Mouse (Mus musculus) kidney, postnatal 14 days (tissue): Measurements from ENCODE around the gene Grrp1.
A peak's percentile ranks its signal among the peaks of the same experiment; 100 is the strongest.

Experiments used
- DNase-seq: peaks from one replicate; pipeline ENCODE4 v3.0.0; 2022; ENCODE audit warnings: mixed read lengths

Grrp1 gene

DNA sequence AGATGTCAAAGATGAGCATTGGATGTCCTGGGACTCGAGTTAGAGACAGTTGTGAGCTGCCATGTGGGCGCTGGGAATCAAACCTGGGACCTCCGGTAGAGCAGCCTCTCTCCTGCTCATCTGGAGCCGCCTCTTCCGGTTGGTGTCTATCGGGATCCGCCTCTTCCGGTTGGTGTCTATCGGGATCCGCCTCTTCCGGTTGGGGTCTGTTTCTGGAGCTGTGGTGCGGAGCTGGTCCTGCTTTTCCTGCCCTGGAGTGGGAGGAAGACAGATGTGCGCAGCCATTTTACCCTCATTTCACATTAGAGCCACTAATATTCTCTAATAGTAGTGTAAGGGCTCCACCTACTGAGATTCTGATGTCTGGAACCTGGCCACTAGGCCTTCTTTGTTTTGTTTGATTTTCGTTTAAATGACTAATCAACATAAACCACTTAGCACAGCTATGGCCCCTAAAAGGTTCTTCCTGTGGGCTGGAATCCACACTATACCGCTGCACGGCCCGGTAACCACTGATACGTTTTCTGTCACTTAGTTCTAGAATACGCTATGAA, 14.3 kb upstream of the Grrp1 start:
- no peak for DNase-seq

DNA sequence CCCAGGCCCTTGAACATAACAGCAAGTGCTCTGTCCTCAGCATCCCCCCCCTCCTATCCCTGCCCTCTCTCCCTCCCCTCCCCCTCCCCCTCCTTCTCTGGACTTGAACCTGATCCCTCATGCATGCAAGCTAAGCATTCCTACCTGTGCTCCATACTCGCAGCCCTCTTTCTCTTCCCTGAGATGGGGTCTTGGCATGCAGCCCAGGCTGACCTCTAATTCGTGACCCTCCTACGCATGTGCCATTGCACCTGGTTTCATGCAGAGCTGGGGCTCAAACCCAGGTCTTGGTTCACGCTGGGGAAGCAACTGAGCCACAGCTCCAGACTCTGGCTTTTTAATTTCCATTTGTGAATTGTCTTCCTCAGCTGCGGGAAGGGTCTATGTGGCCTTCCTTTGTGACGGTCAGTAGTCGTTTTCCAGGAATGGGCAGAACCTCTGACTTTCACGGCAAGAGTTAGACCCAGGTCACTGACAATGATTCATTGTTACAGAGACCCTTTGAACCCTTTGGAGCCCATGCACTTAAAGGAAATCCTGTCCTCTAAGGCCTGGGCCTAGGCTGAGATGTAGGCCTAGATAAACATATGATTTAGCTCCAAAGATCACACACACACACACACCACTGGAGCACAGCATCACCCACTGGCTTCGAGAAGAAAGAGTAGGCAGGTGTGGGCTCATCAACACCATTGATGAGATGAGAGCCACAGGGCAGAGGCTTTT, 12.1 kb upstream of the Grrp1 start:
- peak; percentile 48 for DNase-seq

DNA sequence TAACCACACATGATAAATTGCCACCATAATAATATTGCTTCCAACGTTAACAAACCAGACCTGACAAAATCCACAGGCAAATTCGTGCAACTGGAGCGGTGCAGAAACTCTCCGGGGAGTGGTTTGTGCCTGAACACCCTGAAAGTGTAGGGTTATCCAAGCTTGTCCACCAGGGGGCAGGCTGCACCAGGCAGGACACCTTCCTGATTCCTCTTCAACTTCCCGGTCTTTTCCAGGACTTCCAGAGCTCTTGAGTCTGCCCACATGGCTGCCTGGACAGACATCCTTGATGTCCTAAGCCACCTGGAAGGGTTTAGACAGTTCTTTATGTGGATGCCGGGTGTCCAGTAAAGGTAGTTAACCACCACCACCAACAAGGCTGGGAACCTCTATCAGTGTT, 9.3 kb upstream of the Grrp1 start:
- peak; percentile 70 for DNase-seq

DNA sequence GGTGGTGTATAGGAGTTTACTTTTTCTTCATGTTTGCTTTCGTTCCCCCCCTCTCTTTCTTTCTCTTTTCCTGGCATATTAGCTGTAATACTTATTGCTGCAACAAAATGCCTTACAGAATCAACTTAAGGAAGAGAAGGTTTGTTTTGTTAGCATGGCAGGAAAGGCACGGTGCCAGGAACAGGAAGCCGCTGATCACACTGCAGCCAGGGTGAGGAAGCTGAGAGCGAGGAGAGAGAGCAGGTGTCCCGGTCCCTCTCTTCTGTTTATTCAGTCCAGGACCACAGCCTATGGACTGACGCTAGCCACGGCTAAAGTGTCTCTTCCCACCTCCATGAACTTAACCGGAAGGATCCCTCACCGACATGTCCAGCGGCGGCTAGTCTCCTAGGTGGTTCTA, 4.4 kb upstream of the Grrp1 start:
- DNase-seq, result no peak

DNA sequence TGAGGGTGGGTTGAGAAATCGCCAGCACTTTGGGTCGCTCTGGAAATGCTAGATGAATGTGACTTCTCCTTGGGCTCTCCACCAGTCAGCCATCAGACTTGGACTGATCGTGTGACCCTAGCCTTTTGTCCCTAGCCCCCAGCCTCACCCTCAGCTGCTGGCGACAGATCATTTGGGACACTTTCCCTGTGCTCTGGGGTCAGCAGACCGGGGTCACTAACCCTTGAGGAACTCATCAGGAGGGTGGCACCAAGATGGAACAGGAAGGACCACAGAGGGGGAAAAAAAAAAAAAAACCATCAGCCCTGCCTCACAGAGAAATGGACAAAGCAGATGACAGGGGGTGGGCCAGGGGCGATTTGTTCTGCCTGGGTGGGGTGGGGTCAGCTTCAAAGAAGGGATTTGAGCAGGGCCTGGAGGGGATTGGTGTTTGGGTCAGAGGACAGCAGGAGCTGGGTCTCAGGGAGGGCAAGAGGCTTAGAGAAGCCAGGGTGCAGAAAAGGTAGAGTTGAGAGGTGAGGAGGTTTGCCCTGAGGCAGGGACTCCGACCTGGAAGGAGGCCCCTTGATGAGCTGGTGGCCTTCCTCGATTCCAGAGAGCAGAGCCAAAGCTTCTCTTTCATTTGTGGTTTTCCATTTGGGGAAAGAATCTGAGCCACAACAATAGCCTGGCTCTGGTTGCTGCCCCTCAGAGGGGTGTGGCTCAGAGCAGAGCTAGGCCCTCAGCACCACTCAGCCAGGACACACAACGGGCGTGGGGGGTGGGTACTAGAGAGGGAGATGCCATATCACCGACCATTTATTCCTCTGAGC, 3.5 kb upstream of the Grrp1 start:
- DNase-seq, result no peak

DNA sequence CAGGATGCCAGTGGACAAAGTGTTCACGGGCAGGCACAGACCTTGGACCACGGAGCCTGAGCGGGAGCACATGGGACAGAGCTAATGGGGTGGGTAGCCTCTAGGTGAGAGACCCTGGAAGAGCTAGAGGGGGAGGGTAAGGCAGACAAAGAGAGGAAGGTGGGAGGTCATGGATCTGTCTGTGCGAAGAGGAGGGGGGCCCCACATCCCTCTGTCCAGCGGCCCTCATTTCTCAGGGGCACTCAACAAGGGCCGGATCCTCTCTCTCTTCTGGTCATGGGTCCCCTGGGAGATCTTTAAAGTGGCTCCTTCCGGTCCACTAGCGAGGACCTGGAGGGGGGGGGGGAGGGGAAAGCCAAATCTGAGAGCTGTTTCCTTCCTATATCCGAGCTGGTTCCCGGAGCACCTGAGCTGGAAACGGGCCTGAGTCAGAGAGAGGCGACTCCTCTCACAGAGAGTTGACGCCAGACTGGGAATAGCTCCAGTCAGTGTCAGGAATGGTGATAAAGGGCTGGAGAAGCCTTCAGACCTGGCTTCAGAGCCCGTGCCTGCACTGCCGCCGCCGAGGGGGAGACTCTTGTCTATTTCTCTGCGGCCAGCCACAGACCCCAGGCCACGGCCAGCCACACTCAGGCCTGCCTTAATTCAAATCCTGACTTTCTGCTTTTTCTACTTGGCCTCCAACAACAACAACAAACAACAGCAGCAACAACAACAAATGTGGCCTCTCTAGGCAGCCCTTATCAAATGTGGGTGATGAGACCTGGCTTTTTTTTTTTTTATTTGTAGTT, 2.7 kb upstream of the Grrp1 start:
- DNase-seq, result peak; percentile 70

DNA sequence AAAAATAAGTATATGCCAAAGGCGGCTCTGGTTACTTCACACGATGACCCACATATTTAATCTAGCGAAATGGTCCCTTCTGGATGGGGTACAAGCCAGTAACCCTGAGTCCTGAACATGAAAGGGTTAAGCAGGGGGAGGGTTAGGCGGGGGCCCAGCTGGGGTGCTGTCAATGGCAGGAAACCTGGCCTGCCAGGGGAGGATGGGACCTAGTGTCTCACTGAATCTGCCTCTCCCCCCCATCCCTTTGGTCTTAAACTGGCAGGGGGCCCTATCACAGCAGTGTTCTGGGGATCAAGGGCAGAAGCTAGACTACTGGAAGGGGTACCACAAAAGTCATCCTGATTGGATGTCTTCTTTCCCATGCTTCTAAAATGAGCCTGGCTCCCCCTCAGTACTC, 1.9 kb upstream of the Grrp1 start:
- peak; percentile 54 for DNase-seq

DNA sequence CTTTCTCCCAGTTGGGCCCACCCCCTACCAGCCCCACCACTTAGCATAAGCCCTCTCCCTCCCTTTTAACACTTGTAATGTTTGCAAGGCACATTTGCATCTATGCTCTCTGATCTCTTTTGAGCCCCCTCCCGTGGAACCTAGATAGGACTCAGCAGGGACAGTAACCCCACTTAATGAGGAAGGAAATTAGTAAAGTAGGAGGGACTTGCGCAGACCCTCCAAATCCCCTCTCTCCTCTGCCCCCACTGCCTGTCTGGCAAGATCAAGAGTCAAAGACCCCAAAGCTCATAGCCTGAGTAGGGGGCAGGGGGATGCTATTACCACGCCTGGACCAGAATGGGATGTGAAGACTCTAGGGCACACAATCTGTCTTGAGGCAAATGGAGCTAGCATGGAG, 929 bp upstream of the Grrp1 start:
- no peak for DNase-seq

DNA sequence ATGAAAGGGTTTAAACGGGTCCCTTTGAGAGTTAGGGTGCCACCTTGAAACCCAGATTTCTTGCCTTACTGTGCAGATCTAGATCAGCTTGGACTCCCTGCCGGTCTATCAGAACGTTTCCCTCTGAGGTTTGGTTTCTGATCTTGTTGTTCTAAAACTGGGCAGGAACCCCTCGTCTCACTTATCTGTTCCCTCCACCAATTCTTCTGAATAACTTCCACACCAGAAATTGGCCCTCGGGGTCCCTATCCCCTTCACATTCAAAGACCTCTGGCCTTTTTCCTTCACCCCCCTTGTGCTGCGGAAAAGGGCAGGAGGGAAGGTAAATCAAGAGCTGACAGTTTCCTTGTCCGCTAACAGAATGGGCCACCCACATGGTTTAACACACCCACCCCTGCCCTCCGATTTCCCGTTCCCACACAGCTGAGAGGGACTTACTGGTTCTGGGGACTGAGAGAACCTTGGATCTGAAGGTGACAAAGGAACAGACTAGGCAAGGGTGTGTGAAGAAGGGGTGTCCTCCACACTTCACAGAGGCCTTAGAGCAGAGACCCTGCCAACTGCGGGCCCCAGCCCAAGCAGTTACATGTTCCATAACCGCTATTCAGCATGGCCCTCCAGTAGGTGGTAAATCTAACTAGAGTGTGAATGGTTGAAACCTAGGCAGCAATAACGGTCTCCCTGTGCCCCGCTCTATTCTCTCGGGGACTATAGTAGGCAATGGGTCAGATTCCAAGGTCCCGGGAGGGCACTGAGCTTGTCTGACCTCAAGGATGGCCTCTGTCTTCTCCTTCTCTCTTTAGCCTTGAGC, 790 bp downstream of the Grrp1 start:
- DNase-seq, result peak; percentile 56

DNA sequence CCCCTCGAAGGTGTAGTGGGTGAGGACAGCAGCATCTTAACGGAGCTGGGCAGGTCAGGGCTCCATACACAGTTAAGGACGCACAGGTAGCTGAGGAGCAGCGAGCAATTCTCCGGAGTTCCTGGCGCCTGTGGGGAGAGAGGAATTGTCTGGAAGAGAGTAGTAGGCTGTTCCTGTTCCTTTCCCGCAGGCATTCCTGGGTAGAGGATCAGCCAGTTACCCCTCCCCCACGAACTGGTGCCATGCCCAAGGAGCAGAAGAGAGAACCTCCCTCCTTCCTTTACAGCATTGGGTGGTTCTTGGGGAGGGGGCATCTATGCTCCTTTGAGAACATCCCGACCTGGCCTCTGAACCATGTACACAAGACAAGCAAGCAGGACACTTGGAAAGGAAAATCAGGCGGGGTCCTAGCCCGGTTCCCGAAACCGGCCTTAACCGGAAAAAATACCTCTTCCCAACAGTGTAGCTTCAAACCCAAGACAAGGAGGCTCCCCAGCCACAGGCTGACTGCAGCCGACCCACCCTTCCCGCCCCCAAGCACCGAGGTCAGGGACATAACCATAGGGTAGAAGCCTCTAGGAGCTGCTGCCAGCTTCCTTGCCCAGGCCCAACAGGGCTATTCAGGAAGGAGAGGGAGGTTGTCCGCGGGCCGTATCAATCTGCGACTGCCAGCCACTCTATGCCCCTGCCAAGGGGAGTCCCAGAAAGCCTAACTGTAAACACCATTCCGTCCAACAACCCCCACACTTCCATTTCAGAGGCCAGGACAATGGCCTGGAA, 1.6 kb downstream of the Grrp1 start:
- DNase-seq, result peak; percentile 55

DNA sequence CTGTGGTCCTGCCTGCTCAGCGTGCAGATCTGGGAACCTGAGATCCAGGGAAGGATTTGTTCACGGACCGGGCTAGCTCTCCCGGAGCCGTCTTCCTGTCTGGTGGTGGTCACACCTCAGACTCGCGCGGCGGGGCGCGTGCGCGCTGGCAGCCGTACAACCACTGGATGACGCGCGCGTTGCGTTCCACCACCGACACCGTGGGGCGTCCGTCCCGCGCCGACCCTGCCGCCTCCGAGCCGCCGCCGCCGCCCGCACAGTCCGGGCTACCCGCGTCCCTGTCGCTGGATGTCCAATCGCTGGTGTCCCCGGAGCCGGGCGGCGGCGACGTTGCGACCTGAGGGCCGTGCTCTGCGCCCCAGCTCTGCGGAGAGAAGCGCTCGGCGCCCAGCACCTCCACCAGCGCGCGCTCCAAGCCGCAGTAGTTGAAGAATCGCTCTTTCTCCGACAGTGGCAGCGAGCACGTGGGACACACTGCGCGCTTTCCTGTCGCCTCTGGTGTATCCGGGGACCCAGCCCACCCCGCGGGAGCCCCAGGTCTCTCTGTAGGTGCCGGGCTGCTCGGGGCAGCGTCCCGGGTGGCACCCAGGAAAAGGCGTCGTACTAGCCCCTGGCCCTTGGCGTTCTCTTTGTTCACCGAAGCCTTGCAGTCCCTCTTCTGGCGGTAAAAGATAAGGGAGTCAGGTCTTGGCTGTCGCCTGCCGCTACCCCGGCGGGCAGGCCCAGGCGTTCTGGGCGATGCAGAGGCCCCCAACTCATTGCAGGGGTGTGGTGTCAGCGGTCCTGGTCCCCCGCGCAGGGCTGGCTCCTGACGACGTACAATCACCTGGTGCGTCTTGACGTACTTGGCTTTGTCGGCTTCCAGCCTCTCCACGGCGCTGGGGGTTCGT, 2.4 kb downstream of the Grrp1 start:
- DNase-seq, result peak; percentile 48

DNA sequence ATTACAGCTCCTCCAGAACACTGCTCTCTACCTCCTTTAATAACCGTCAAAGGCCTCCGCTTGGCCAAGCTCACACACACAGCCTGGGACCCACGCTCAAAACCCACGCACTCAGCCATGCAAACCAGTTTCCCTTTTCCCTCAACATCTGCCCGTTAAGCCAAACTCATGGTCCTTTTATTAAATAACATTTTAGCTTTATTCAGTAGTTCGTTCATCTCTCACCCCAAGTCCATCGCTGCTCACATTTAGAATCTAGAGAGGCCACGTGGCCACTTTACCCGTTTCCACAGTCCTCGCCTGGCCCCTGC, 3.0 kb downstream of the Grrp1 start:
- no peak for DNase-seq

DNA sequence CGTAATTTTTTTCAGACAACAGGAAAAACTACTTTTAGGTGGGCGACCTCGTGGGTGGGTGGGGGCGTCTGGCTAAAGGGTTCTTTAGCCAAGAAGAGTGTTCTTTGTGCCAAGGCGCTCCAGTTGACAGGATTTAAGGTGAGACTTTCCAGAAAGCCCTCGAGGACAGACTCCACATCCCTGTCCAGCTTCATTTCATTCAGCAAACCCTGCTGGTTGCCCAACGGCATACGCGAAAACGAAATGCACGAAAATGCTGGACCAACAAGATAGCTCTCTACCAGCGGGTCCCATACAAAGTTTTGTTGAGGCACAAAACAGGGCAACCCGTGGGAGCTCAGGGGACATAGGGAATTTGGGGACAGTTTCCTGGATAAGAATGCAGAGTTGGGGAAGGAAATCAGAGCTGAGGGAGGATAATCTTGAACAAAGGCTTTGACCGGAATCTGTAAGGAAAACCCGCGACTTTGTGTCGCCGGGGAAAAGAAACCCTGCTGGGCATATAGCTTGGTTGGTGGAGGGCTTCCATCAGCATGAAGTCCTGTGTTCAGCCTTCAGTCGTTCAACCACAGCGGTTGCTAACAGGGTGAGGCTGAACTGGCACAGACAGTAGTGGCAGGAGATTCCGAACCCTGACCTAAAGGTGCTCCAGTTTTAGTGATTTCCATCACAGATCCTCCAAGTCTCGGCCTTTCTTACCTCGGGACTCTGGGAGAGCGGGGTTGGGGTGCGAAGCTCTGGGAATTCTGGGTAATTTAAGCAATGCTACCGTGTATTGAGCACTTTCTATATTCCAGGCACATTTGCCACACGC, 3.6 kb downstream of the Grrp1 start:
- DNase-seq, result no peak

DNA sequence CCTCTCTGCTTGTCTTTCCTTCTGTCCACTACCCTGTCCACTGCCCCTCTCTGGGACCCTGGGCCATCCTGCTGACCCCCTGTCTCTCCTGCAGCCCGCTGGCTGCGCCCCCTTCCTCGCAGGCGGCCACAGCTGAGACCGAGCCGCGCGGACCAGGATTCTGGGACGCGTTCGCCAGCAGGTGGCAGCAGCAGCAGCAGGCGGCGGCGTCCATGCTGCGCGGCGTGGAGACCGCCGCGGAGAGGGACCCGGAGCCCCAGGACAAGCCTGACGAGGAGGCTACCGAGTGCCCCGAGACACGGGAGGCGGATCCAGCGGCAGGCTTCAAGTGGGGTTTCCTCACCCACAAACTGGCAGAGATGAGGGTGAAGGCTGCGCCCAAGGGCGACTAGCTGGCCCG, 4.3 kb downstream of the Grrp1 start:
- DNase-seq, result peak; percentile 81

DNA sequence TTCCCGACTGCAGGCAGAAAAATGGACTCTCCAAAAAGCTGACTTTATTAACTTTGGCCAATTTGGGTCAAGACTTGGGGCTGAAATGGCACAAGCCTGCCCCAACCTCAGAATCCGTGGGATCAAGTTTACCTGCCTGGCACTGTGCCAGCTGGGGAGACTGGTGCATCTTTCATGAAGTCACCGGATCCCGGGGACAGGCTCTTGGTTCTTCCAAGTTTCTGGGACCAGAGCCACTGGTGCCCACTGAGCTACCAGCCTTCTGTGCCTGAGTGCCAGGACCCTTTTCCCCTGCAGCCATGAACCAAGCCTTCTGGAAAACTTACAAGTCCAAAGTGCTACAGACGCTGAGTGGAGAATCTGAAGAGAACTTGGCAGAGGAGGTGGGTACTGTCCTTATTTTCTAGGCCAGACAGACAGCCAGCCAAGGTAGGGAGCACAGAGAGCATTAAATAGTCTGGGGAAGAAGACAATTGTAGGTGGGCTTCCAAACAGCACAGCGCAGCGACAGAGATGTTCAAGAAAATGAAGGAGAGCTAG, 7.1 kb downstream of the Grrp1 start, which contains the start of gene Gm30191:
Gene Gm30191, plus strand, starts transcription at position 217 of the 540 bp plus-strand sequence.
- no peak for DNase-seq

DNA sequence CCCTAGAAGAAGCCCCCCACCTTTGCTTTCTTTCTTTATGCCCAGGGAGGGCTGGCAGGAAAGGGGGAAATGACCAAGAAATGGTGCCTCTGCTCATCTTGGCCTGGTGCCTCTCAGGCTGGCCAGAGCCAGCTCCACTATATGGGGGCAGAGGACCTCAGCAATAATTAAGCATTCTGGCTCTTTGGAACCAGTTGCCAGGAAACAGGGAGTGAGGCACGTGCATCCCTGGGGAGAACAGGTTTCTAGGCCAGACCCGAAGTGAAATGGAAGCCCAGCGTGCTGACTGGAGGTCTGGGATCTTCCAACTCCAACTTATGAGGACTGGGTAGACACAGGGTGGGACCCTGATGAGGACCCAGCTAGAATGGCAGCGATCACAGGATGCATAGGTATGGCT, 7.7 kb downstream of the Grrp1 start:
- DNase-seq, result no peak

DNA sequence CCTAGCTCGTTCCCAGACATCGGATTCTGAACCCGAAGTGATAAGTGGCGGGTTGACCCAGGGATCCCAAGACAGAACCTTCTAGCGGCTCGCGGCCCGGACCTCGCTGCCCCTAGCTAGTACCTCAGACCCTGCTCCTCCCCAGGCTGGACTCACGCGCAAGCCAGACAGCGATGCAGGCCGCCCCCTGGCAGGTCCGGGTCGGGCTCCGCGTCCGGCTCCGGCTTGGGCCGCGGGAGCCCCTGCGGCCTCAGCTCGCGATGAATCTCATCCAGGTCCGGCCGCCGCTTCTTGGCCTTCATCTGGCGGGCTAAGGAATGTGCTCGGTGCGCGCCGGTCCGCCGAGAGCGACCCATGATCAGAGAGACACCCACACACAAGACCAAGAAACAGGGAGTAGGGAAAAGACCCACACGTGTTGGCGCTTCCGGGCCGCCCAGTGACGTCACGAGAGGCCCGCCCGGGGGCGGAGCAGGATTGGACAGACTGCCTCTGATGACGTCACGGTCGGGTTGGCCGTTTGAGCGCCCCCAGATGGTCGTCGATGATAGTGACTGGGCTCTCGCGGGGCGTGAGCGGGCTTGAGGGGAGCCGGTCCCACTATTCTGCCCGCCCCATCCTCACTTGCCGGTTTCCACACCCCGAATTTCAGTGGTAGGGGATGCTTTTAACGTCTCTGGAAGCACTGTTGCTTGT, 8.6 kb downstream of the Grrp1 start, which contains the start of gene Zfp593:
Gene Zfp593, minus strand, starts transcription at position 445 of the 696 bp plus-strand sequence.
- peak; percentile 96 for DNase-seq

DNA sequence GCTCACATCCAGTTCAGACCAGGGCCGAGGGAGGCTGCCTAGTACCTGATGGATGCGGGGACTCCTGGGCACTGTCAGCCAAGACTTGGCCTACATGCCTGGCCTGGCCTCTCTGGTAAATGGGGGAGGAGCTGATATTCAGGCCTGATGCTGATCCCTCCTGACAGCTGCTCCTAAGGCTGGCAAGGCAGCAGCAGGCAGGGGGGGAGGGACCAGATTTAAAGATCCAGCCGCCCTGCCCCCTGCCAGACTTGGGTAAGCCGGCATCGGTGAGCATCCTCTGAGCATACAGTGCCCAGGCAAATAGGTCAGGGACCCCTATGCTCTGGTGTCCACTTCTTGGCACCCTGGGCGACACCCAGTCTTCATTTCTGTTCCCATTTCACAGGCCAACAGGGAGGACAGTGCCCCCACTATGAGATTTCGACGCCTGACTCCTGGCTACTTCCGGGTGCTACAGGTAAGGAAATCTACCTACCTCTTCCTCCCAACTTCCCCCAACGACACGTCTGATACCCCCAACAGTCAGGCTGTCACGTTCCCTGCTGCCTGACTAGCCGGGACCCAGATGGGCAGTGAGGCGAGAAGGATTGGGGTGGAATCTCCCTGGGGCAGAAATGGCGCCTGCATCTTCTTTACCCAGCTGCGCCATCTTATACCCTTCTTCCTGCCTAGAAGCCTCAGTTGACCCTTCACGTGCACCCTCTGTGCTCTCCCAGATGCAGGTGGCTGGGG, 10.2 kb downstream of the Grrp1 start, which contains the start of gene E130218I03Rik:
Gene E130218I03Rik, plus strand, starts transcription at position 147 of the 735 bp plus-strand sequence.
- no peak for DNase-seq
